Mouse (Mus musculus): ENCODE data around the gene Flot1.
"Not testable (repeated sequence)": the region's sequence is repeated elsewhere in the genome, so short reads cannot be mapped to it uniquely, and the experiment has no call there.

Gene Flot1

DNA sequence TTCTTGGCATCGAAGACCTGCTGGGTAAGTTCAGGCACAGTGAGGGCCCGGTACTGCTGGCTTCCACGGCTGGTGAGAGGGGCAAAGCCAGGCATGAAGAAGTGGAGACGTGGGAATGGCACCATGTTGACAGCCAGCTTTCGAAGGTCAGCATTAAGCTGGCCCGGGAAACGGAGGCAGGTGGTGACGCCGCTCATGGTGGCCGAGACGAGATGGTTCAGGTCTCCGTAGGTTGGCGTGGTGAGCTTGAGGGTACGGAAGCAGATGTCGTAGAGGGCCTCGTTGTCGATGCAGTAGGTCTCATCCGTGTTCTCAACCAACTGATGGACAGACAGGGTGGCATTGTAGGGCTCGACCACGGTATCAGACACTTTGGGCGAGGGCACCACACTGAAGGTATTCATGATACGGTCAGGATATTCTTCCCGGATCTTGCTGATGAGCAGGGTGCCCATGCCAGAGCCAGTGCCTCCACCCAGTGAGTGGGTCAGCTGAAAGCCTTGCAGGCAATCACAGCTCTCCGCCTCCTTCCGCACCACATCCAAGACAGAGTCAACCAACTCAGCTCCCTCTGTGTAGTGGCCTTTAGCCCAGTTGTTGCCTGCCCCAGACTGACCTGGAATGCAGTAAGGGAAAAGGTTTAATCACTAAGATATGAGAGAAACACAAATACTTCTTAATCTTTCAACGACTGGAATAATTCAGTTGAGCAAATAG, 12.6 kb downstream of the Flot1 start:
- DNase-seq (ENCODE audit: inconsistent age in 2 of 2, low spot score in 1 of 2): peak in 1 of 2 experiments; percentile 53

DNA sequence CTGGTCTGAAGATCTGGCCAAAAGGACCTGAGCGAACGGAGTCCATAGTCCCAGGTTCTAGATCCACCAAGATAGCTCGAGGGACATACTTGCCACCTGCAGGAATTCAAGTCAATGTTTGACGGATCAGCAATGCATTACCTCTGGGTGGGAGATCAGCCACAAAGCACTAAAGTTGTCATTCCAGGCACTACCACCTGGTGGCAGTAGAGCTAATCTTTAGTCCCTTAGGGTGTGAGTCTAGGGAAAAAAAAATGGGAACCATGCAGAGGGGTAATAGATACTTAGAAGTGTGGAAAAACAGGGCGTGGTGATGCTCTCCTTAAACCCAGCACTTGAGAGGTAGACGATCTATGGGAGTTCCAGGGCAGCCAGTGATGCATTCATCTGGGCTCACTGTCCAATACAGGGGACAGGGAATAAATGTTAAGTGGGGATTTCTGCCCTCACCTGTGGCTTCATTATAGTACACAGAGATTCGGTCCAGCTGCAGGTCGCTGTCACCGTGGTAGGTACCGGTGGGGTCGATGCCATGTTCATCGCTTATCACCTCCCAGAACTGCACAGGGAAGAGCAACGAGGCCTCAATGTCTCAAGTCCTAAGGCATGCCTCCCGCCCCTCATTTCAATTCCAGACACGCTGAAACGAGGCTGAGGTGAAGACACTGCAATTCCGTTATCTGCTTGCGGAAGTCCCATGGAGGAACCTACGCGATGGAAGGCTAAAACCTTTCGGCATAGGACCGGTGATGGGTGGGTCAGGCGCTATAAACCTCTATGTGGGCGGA, 13.3 kb downstream of the Flot1 start:
- DNase-seq (ENCODE audit: inconsistent age in 2 of 2, low spot score in 1 of 2): peak; percentile 81 to 95

DNA sequence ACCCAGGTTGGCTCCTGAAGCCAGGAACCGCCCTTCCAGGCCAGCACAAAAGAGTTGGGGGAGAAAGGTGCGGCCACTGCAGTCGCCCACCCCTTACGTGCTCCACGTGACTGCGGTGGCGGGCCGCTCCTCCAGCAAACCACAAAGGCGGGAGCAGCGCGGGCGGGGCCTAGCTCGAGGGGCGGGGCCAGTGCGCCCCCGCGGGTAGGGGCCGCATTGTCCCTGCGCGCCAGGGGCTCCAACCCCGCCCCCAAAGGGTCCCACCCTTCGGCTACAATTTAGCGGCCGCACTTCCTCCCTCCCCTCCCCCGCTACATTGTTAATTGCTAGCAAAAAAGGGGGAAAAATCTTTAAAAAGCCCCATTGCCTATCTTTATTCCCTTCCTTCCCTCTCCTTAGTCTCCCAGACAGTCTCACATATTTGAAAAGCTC, 14.0 kb downstream of the Flot1 start:
- DNase-seq (ENCODE audit: inconsistent age in 2 of 2, low spot score in 1 of 2): peak; percentile 89 to 94

- DNase-seq (ENCODE audit: inconsistent age in 2 of 2, low spot score in 1 of 2): peak; percentile 70 to 83
These were observed 14.5 kb downstream of the Flot1 start for GRCm38 (mm10) chr17:35837487-35837886.

DNA sequence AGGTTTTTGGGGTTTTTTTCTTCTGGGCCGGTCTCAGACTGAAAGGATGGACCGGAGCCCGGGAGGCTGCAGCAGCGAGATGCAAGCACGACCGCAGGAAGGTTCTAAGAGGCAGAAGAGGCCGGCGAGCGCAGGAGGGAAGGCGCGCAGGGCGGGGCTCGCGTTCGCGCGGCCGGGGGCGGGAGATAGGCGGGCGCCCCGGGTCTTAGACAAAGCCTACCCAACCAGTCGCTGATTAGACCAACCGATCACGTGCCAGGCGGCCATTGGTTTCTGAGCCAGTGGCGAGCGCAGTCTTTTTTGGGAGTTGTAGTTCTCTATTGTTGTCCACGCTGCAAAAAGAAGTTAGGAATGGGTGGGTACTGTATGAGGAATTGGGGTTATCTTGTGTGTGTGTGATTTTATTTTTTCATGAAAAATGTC, 15.1 kb downstream of the Flot1 start, which contains the start of gene Tubb5:
Gene Tubb5, minus strand, starts transcription at position 185 of the 423 bp plus-strand sequence.
- DNase-seq (ENCODE audit: inconsistent age in 2 of 2, low spot score in 1 of 2): peak; percentile 97 to 98

- no peak for DNase-seq (ENCODE audit: inconsistent age in 2 of 2, low spot score in 1 of 2)
These were observed 15.5 kb downstream of the Flot1 start for GRCm38 (mm10) chr17:35838570-35838969.

DNA sequence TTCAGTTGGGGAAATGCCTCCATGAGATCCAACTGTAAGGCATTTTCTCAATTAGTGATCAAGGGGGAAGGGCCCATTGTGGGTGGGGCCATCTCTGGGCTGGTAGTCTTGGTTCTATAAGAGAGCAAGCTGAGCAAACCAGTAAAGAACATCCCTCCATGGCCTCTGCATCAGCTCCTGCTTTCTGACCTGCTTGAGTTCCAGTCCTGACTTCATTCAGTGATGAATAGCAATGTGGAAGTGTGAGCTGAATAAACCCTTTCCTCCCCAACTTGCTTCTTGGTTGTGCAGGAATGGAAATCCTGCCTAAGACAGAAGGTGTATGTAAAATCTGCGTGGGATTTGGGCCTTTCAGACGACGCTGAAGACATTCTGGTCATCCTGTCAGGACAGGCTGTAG, 16.0 kb downstream of the Flot1 start:
- DNase-seq (ENCODE audit: inconsistent age in 2 of 2, low spot score in 1 of 2): not testable (repeated sequence)

GRCm38 (mm10) chr17:35840561-35840960, 17.5 kb downstream of the Flot1 start:
- no peak for DNase-seq (ENCODE audit: inconsistent age in 2 of 2, low spot score in 1 of 2)

DNA sequence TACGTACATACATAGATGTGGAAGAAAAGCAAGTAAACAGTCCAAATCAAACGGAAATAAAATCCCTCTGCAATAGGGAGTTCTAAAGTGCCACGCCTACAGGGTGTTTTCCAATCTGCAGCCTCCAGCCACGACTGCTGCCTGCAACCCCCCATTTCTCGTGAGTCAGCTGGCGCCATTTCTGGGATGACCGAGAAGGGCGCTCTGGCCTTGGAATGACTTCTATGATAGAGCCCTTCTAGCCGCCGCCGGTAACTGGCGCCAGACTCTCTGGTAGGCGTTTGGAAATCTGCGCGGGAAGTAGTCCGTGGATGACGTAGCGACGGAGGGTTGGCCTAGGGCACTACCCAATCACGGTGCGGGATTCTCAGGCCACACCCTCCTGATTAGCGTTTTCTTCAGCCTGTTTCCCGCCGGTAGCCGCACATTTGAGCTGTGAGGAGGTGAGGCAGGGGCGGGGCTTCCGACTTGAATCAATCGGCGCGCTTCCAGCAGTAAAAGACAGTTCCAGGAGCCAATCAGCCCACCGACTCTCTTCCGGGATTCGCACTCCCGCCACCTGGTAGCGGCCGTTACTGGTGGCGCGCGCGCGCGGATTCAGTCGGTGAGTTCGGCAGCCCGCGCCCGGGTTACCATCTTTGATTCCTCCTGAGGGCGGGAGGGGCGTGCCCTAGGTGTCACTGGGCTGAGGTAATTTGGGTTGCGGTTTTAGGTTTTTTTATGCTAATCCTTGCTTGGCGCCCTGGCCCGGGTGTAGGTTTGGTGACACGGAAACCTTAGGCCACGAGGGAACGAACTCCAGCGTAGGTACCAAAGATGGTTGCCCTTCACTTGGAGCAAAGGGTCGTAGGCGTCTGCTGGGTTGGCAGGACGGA, 18.3 kb downstream of the Flot1 start, which contains the start of gene Mdc1:
Gene Mdc1, plus strand, starts transcription at position 440 of the 875 bp plus-strand sequence.
- peak; percentile 100 for DNase-seq (ENCODE audit: inconsistent age in 2 of 2, low spot score in 1 of 2)

DNA sequence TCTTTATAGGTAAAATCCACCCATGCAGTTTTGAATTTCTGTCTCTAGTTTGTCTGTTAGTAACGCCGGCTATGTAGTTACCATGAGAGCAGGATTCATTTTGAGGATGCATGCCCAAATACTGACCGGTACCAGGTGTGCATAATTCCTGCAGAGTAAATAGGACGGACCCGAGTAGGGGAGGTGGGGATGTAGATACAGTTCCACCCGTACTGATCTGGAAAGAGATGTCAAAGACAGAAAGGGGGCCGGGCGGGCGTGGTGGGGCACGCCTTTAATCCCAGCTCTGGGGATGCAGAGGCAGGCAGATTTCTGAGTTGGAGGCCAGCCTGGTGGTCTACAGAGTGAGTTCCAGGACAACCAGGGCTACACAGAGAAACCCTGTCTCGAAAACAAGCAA, 19.0 kb downstream of the Flot1 start:
- no peak for DNase-seq (ENCODE audit: inconsistent age in 2 of 2, low spot score in 1 of 2)

- DNase-seq (ENCODE audit: inconsistent age in 2 of 2, low spot score in 1 of 2): no peak
These were observed 20.5 kb downstream of the Flot1 start for GRCm38 (mm10) chr17:35843514-35843913.

DNA sequence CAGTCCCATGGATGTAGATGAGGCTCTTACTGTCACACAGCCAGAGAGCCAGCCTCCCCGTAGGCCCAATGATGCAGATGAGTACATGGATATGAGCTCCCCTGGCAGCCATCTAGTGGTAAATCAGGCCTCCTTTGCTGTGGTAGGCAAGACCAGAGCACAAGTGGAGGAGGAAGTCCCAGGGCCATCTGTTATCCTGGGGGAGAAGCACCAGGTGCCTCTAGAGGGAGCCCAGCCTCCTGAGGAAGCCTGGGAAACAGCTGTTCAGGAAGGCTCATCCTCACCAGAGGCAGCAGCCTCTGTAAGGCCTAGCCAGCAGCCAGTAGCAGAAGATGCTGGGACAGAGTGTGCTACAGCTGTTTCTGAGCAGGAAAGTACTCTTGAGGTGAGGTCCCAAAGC, 25.1 kb downstream of the Flot1 start:
- DNase-seq (ENCODE audit: inconsistent age in 2 of 2, low spot score in 1 of 2): peak; percentile 40 to 60

DNA sequence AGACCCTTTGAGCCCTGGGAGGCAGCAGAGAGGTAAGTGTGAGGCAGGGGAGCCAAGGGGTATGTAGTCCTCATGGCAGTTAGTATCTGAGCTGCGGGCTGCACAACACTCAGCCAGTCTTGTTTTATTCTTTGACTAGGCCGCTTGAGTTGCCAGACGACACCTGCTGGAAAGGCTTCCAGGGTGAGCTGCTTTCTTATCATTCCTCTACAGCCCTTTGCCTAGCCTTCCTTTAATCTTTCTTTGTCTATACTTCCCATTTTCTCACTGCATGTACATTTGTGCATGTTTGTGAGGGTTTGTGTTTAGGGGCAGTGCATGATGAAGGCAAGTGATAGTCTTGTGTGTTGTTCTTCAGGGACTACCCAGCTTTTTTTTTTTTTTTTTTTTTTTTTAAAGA, 27.9 kb downstream of the Flot1 start:
- no peak for DNase-seq (ENCODE audit: inconsistent age in 2 of 2, low spot score in 1 of 2)

DNA sequence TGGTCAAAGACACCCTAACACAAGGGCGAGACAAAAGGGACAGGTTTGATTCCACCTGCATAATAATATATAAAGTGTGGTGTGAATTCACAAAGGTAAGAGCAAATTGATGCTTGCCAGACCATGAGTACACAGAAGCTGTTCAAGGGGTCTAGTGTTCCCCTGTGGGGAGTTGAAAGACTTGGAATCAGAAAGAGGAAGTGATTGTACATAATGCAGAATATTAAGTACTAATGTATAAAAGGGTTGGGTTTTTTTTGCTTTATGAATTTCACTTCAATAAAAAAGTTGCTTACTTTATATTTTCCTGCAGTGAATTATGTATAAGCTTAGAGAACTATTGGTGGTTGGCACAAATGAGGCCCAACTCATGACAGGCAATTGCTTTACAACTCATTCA, 36.3 kb downstream of the Flot1 start:
- no peak for DNase-seq (ENCODE audit: inconsistent age in 2 of 2, low spot score in 1 of 2)

DNA sequence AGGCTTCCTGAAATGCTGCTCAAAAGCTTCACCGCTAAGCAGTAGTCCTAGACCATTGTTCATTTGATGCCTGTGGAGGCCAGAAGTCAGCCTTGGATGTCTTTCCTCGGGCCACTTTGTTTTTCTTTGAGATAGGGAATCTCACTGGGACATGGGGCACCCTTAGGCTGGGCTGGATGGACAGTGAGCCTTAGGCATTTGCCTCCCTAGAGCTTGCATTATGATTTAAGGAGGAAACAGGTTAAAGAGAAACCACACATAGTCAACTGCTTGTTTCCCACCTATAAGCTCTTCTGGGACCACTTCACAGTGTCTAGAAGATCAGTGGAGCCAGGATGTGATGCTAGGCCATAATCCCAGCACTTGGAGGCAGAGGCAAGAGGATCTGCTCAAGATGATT, 36.8 kb downstream of the Flot1 start:
- no peak for DNase-seq (ENCODE audit: inconsistent age in 2 of 2, low spot score in 1 of 2)

DNA sequence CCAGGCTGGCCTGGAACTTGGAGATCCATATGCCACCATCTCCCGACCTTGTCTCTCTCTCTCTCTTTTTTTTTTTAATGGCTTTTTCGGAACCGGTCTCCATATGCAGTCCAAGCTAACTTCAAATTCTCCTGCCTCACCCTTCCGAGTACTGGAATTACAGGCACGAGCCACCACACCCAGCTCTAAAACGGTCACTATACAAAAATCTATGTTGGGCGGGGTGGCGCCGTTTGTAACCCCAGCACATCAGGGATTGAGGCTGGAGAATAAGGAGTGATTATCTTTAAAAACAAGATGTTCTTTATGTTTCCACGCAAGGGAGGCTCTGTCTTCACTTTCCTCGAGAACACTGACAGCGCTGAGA, 37.8 kb downstream of the Flot1 start:
- DNase-seq (ENCODE audit: inconsistent age in 2 of 2, low spot score in 1 of 2): no peak

- peak; percentile 92 to 98 for DNase-seq (ENCODE audit: inconsistent age in 2 of 2, low spot score in 1 of 2)
These were observed 38.3 kb downstream of the Flot1 start, which contains the start of gene Nrm for GRCm38 (mm10) chr17:35861198-35861857. Gene Nrm, plus strand, starts transcription at chr17:35861318.

GRCm38 (mm10) chr17:35864832-35865353, 41.9 kb downstream of the Flot1 start:
- no peak for DNase-seq (ENCODE audit: inconsistent age in 2 of 2, low spot score in 1 of 2)

DNA sequence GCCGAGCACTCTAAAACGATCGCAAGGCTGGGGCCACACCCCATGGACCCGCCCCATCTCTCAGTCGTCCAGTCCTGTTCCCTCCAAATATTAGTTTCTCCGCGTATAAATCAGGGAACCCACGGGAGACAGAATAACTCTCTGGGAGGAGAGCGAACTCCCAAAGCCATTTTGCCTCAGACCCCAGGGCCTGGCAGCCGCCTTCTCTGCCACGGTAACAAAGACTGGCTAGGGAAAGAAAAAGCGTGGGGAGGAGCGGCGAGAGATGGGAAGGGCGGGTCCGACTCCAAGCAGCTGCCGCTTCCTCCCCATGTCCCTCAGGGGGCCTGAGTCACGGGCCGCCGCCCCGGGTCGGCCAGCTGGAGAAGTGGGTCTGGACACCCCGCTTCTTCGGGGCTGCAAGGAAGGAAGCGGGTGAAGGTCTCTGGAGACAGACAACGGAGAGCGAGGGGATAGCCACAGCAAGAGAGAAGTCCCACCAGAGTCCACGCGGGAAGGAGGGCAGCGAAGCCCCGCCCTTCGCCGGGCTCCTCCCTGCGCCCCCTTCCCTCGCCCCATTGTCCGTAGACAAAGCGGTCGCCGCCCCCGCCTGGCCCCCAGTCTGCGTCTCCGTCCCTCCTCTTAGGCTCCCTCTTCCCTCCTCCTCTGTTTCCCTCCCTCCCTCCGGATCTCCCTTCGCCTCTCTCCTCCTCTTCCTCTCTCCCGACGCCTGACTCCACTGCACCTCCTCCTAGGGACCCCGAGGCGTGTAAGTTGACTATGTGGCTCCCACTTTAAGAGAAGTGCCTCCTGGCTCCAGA, 42.7 kb downstream of the Flot1 start, which contains the start of gene Ppp1r18:
Gene Ppp1r18, plus strand, starts transcription at position 113 of the 800 bp plus-strand sequence.
- peak; percentile 79 to 94 for DNase-seq (ENCODE audit: inconsistent age in 2 of 2, low spot score in 1 of 2)

All from adrenal gland, adult (tissue).